Mouse (Mus musculus): ENCODE measurements around the gene Trpm2.
"Not testable (repeated sequence)": the region's sequence is repeated elsewhere in the genome, so short reads cannot be mapped to it uniquely, and the experiment has no call there.

Gene Trpm2

DNA sequence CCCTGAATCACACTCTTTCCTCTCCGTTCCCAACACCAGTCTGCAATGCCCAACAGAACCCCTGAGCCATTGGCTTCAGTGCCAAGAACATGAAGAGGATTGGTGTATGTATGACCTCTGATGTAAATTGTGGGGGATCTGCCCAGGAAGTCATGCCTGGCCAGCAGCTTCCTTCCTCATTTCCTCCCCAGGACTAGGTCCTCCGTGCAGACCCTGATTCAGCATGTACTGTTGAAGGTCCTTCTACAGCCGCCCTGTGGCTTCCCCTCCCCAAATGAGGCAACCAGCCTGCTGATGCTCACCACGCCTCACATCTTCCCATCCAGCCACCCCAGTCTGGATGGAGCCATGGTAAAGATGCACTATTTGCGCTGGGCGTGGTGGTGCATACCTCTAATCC, at the start of gene Trpm2:
Gene Trpm2 (minus strand): TSS at position 83 of the 400 bp plus-strand sequence.
- DNase-seq (ENCODE audit: low spot score in 2 of 2): no peak

DNA sequence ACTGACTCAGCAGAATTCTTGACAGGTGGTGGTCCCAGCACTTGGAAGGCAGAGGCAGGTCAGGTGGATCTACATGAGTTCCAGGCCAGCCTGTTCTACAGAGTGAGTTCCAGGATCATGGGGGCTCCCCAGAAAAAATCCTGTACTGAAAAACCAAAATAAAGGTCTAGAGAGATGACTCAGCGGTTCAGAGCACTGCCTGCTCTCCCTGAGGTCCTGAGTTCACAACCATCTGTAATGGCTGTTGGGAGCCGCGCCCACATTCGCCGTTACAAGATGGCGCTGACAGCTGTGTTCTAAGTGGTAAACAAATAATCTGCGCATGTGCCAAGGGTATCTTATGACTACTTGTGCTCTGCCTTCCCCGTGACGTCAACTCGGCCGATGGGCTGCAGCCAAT, 49.6 kb upstream of the Trpm2 start:
- DNase-seq (ENCODE audit: low spot score in 2 of 2): not testable (repeated sequence)

DNA sequence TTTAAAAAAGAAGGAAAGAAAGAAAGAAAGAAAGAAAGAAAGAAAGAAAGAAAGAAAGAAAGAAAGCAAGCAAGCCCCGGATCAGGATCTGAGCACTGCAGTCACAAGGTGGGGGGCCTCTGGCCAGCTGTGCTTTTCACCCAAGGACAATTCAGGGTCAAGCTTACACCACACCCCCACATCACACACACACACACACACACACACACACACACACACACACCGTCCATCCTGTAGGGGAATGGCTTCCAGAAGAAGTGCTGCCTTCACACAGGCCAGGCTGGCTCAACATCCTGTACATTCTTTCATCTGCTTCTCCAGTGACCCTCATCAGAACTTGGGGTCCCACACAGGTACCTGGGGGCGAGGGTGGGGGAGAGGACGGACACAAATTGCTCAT, 48.9 kb upstream of the Trpm2 start:
- DNase-seq (ENCODE audit: low spot score in 2 of 2): no peak

DNA sequence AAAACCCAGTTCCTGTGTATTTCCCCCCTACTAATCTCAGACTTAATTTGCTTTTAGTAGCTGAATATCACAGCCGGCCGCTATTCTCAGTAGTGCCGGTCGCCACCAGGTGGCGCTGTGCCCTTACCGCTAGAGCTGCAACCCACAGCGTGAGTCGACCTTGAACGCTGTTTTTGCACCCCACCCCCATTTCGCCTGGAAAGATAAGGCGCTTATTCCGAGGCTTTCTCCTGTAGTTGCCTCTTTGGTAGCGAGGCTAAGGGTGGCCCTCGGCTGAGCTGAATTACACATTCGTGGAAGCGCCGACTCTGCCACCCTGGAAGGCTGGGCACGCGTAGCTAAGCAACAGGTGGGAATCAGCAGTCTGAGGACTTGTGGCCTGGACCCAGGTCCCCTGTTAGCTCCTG, 48.4 kb upstream of the Trpm2 start:
- peak in 1 of 2 experiments; percentile 76 for DNase-seq (ENCODE audit: low spot score in 2 of 2)

DNA sequence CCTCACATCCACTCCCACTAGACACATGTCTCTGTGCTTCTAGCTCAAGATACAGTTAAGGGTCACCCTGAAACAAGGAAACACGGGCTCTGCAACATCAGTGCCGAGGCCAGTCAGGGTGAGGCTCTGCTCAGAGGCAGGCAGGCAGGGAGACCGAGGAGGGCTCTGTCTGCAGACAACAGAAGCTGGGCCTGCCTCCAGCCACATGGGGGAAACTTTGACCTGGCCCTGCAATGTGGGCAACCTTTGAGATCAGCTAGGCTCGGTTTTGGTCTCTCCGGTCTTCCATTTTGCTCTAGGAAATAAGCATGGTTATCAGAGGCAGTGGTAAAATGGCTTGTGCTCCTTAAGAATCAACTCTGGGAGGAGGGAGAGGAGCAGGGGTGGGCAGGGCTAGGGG, 46.0 kb upstream of the Trpm2 start:
- no peak for DNase-seq (ENCODE audit: low spot score in 2 of 2)

DNA sequence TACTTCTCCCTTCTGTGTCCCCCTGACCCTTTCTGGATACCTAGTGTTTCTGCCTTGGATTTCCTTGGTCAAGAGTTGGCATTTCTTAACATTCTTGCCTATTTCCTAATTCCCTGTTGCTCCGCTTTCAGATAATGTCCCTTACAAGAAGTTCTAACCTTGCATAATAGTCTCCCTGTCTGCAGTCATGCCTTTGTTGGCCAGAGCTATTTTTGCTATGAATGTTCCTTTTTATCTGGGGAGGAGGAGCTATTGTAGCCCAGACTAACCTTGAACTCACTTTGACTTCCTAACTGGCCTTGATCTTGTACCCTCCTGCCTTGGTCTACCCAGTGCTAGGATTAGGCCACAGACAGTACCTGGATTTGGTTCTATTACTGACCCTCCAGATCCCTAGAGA, 45.1 kb upstream of the Trpm2 start:
- DNase-seq (ENCODE audit: low spot score in 2 of 2): no peak

DNA sequence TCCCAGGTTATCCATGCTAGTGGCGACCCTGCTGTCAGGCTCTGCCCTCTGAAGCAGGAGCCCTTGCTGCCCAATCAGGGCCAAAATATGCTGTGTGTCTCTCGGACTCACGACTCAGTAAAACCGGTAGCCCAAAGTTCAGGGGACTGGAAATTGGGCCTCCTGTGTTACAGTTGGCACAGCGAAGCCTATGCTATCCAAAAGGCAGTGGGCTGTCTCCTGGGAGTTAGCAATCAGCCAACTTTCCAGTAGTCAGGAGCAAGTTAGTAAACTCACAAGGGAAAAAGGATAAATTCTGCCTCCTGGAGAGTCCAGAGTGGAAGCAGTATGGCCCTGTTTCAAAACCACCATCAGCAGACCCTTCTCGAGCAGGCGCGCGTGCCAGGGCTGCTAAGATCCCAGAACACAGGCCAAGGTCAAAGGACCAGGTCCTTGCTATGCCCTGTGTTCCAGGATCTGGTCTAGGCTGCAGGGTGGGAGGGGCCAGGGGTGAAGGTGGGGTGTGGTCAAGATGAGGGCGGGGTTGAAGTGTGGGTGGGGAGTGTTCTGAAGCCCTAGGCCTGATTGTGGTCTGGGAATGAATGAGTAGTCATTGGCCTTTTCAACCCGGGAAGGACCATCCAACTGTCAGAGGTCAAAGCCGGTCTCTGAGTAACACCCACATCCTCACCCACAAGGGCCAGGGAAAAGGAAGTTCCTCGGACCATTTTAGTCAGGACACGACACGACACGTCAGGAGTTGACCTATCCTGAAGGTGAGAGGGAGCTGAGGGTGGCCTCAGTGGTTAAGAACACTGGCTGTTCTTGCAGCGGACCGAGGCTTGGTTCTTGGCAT, 42.5 kb upstream of the Trpm2 start:
- no peak for DNase-seq (ENCODE audit: low spot score in 2 of 2)

DNA sequence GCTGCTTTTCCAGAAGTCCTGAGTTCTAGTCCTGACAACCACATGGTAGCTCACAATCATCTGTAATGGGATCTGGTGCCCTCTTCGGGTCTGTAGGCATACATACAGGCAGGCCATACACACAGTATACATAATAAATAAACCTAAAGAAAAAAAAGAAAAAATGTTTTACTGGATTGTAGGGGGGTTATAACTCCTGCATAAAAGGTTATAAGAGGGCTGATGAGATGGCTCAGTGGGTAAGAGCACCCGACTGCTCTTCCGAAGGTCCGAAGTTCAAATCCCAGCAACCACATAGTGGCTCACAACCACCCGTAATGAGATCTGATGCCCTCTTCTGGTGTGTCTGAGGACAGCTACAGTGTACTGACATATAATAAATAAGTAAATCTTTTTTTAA, 40.8 kb upstream of the Trpm2 start:
- DNase-seq (ENCODE audit: low spot score in 2 of 2): not testable (repeated sequence)

DNA sequence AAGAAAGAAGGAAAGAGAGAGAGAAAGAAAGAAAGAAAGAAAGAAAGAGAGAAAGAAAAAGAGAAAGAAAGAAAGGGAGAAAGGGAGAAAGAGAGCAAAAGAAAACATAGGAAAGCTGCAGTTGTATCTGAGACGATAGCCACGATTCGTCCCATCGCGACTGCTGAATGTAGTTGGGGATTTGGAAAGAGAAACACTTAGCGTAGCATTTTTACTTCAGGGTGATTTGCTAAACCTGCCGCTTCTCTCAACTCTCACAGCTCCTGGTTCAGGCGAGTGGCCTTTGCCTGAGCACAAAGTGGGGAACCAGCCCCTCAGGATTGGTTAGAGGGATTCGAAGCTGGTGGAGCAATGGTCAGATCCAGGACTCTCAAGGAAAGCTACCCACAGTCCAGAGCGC, 40.0 kb upstream of the Trpm2 start:
- no peak for DNase-seq (ENCODE audit: low spot score in 2 of 2)

DNA sequence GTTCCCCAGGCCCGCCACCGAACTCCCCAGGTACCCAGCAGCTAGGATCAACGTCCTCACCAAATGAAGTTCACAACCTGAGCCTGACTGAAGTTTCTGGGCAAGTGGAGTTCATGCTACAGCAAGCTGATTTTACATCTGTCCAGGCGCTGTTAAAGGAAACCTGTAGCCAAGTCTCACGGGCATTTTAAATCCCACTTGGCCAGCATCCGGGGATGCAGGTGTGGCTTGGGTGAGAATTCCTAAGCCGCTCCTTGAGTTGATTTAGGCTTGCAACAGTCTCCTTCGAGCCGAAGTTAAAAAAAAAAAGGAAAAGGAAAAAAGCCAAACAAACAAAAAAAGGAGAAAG, 39.6 kb upstream of the Trpm2 start, which contains the start of gene Pfkl:
Gene Pfkl (minus strand): TSS at position 139 of the 349 bp plus-strand sequence.
- DNase-seq (ENCODE audit: low spot score in 2 of 2): no peak

DNA sequence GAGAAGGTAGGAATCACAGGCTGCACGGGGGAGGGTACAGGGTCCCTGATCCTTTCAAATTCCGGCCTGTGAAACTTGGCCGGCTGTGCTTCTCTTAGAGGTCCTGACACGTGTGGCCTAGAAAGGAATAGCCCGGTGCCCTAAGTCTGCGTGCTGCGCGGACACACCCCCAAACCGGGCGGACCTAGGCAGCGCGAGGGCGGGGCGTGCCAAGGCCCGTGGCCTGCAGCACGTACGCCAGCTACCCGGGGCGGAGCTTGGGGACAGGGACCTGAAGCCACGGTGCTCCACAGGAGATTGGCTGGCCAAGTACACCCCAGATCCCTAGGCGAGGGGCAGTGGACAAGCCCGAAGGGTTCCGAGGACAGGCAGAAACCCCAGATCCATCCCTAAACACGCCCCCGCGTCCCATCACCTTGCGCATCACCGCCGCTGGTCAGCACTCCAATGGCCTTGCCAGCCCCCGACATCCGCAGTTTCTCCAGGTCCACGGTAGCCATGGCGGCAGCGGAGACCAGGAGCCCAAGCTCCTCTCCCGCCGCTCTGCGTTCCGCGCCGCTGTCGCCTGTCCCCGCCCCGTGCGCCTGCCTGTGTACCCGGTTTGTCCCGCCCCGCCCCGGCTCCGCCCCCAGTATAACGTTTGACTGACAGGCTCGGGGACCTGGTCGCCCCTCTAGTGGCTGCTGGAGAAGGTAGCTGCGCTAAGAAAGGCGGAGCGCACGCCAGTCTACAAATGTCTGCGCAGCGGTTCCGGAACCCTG, 39.0 kb upstream of the Trpm2 start:
- peak; percentile 78 to 93 for DNase-seq (ENCODE audit: low spot score in 2 of 2)

DNA sequence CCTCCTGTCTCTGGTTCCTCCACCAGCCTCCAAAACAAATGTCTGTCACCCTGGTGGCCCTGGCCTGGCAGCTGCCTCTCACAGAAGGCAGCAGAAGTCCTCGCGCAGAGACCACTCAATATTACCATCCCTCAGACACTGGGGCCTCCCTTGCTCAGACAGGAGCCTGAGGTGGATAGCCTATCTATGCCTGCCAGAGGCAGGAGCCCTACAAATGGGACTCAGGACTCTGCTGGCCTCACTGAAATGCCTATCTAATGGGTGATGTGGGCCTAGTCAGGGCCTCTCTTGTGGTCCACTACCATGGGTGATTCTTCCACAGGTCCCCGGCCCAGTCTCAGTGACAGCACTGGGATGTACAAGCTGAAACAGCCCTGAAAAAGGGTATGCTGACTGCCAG, 37.8 kb upstream of the Trpm2 start:
- no peak for DNase-seq (ENCODE audit: low spot score in 2 of 2)

DNA sequence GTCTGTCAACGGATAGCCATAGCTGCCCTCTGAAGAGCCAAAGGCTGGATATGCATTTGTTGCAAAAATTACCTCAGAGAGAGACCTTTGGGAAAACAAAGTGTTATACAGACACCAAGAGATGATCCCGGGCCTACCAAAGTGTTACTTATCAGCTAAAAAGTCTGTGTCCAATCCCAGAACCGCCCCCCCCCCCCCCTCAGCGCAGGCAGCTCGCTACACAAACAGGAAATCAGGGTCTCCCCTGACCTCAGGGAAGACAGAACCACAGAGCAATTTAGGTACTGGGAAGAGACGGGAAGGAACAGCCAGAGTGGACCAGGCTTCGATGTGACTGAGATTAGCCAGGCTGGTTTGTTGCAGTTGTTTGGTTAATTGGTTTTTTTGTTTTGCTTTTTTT, 36.8 kb upstream of the Trpm2 start:
- DNase-seq (ENCODE audit: low spot score in 2 of 2): no peak

DNA sequence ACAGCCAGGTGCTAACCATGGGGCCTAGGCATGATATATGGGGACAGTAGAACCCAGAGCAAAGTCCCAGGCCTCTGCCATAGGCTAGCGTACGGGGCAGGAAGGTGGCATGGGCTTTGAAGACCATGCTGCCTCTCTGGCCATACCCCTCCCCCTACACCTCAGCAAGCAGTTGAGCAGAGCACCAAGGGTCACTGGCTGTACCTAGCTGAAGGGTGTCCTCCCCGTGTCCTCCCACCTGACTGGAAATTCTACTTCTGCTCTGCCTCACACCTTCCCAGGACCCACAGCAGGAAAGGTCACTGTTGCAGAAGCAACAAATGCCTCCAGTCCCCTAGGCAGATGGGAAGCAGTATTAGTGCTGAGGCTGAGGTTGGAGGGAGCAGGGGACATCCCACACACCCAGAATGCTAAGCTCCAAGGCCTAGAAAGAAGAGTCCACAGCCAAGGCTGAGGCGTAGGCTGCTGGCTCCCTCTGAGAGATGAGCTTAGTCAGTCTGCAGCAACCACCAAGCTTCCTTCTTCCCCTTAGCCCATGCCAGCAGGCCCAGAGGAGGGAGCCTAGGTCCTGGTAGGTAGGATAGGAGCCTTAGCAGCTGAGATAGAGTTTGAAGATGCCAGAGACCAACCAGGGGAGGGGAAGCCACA, 35.6 kb upstream of the Trpm2 start:
- DNase-seq (ENCODE audit: low spot score in 2 of 2): no peak

DNA sequence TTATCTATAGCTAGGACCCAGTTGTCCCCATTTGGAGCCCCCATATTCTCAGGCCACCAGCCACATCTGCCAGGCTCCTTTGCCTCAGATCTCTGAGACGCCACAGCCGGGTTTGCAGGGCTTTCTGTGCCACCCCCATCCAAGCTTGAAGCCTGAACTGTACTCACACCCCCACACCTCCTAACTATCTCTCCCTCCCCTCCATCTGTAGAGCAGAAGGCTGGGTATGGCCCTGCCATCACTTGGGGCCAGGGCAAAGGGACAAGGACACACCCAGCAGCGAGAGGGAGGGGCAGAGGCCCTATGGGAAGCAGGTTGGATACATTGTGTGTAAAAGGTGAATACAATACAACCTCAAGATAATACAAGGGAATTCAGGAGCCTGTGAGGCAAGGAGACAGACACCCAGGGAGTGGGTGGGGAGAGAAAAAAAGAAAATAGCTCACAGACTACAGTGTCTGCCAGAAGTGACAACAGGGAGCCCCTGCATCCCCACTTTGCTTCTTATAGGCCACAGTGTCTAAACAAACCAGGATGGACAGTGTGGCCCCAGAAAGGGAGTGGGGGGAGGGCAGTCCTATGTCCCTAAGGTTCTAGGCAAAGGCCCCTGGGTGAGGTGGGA, 34.2 kb upstream of the Trpm2 start:
- peak in 1 of 2 experiments; percentile 69 for DNase-seq (ENCODE audit: low spot score in 2 of 2)

DNA sequence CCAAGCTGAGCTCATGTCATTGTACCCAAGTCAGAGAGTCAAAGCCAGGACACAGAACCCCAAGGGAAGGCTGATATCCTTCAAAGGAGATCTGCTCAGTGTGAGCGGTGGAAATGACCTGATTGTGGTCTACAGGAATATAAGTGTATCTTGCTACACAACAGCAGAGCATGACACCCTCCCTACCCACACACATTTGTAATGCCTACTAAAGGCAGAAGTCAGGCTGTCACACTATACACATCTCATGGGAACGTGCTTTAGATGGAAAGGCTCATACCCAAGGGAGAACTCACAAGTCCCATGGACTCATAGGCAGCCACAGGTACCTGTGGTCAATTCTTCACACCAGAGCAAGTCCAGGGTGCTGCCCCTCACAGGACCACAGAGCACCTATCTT, 32.0 kb upstream of the Trpm2 start:
- DNase-seq (ENCODE audit: low spot score in 2 of 2): no peak

DNA sequence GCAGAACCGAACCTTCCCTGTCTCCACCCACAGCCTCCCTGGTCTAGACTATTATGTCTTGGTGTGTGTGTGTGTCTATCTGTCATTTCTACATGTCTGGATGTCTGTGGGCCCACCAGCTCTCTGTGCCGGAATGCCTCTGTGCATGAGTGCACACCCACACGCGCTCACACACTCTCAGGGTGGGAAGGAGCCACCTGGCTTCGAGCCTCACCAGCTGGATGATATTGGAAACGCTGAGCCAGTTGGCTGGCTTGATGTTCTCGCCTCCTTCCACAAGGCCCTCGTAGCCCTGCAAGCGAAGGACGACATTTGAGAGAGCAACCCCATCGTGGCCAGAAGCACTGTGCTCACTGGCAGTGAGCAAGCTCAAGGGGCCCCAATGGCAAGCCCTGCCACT, 31.4 kb upstream of the Trpm2 start:
- peak; percentile 89 to 93 for DNase-seq (ENCODE audit: low spot score in 2 of 2)

DNA sequence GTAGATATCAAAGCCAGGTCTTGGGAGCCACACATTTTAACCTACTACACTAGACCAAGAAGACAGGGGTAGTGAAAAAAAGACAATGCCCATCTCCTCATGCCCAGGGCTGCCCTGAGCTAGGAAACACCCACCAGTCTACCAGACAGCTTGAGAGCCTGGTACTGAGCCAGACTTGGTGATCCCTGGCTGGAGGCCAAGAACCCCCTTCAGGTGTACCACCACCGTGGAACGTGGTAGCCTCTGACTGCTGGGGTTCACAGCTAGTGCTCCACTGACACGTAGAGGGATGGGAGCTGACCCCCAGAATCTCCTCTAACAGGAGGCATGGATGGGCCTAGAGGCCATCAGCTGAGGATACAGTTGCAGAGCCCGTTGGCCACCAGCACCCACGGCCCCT, 29.8 kb upstream of the Trpm2 start:
- DNase-seq (ENCODE audit: low spot score in 2 of 2): no peak

DNA sequence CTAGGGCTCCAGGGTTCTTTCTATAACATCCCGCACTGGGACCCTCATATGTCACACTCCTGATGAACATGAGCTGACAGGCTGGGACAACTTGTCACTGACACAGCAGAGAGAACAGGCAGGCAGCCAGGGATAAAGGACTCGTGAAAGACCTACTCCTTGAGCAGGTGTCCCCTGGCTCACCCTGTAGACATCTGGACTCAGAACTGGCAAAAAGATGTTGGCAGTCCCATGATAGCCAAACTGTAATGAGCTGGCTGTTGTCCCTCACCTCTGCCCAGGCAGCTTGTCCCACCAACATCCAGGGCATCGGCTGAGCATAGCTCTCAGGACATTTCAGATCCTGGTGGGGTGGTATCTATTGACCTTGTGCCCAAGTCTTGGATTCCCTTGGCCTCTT, 25.3 kb upstream of the Trpm2 start:
- no peak for DNase-seq (ENCODE audit: low spot score in 2 of 2)

DNA sequence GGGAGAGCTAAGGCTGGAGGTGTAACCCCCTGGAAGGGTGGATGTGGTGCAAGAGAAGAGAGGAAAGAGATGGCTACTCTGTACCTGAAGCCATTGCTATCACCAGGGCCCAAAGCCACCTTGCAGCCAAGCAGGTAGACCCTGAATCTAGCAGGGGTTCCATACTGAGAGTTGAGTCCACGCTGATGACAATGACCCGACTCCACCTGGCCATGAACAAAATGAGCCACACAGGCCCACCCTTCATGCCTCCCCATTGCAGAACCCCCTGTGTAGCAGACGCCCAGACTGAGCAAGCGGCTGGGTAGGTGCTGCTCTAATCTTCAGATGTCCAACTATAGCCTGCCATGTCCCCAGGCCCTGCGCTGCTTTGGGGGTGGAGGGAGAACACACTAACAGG, 15.4 kb upstream of the Trpm2 start:
- DNase-seq (ENCODE audit: low spot score in 2 of 2): no peak

DNA sequence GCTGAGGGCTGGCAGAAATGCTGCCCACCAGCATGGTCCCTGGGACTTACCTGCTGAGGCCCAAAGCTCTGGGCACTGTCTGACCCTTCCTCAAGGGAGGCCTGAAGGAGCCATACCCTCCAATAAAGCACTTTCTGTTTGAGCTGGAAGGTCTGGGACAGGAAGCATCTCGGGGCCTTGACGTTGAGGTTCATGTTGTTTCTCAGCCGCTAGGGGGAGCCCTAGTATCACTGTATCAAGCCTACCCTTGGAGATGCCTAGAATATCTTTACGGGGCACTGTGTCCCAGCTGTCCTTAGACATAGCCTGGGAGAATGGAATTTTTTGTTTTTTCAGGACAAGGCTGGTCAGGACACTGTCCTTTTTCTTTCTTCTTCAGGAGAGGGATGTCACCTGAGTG, 14.3 kb upstream of the Trpm2 start:
- peak in 1 of 2 experiments; percentile 71 for DNase-seq (ENCODE audit: low spot score in 2 of 2)
